Mouse (Mus musculus): ENCODE results near the gene H2-K1.
"Not testable (repeated sequence)": the region's sequence is repeated elsewhere in the genome, so short reads cannot be mapped to it uniquely, and the experiment has no call there.

Gene H2-K1

GRCm38 (mm10) chr17:33958451-33958850 is 41.7 kb downstream of the H2-K1 start:
- no peak for DNase-seq (ENCODE audit: low read depth, low spot score)
- H3K36me3 ChIP-seq (ENCODE audit: control insufficient read depth, insufficient read depth, low read length, poor library complexity, severe bottlenecking), result peaks cover 16% of the 10 kb centered on the region
- no peaks in the 10 kb centered on the region for H3K27me3 ChIP-seq (ENCODE audit: control insufficient read depth, insufficient read depth, low read length, poor library complexity, severe bottlenecking)

- no peak for DNase-seq (ENCODE audit: low read depth, low spot score)
- H3K36me3 ChIP-seq (ENCODE audit: control insufficient read depth, insufficient read depth, low read length, poor library complexity, severe bottlenecking), result peaks cover 14% of the 10 kb centered on the region
- H3K27me3 ChIP-seq (ENCODE audit: control insufficient read depth, insufficient read depth, low read length, poor library complexity, severe bottlenecking), result no peaks in the 10 kb centered on the region
Measured at GRCm38 (mm10) chr17:33957493-33957892, 42.7 kb downstream of the H2-K1 start.

GRCm38 (mm10) chr17:33956336-33956735 is 43.8 kb downstream of the H2-K1 start:
- no peak for DNase-seq (ENCODE audit: low read depth, low spot score)
- peaks cover 15% of the 10 kb centered on the region for H3K36me3 ChIP-seq (ENCODE audit: control insufficient read depth, insufficient read depth, low read length, poor library complexity, severe bottlenecking)
- H3K27me3 ChIP-seq (ENCODE audit: control insufficient read depth, insufficient read depth, low read length, poor library complexity, severe bottlenecking), result no peaks in the 10 kb centered on the region

- Histone ChIP-seq H3K27me3 (ENCODE audit: control insufficient read depth, insufficient read depth, low read length, poor library complexity, severe bottlenecking) (no peaks in the 10 kb centered on the region), H3K36me3 (ENCODE audit: control insufficient read depth, insufficient read depth, low read length, poor library complexity, severe bottlenecking) (peaks cover 13% of the 10 kb centered on the region)
- DNase-seq (ENCODE audit: low read depth, low spot score), result peak; percentile 99
Measured at GRCm38 (mm10) chr17:33955555-33956214, 44.5 kb downstream of the H2-K1 start, which contains the start of the genes Vps52 and Rps18. Gene Vps52 (plus strand): TSS chr17:33955812. Gene Rps18 (minus strand): TSS chr17:33956001.

GRCm38 (mm10) chr17:33954646-33955554 is 45.2 kb downstream of the H2-K1 start:
- peaks cover 11% of the 10 kb centered on the region for H3K36me3 ChIP-seq (ENCODE audit: control insufficient read depth, insufficient read depth, low read length, poor library complexity, severe bottlenecking)
- no peaks in the 10 kb centered on the region for H3K27me3 ChIP-seq (ENCODE audit: control insufficient read depth, insufficient read depth, low read length, poor library complexity, severe bottlenecking)
- no peak for DNase-seq (ENCODE audit: low read depth, low spot score)

GRCm38 (mm10) chr17:33953961-33954565 is 46.1 kb downstream of the H2-K1 start:
- H3K36me3 ChIP-seq (ENCODE audit: control insufficient read depth, insufficient read depth, low read length, poor library complexity, severe bottlenecking), result peaks cover 9% of the 10 kb centered on the region
- no peaks in the 10 kb centered on the region for H3K27me3 ChIP-seq (ENCODE audit: control insufficient read depth, insufficient read depth, low read length, poor library complexity, severe bottlenecking)
- DNase-seq (ENCODE audit: low read depth, low spot score), result no peak

GRCm38 (mm10) chr17:33953310-33953709 is 46.8 kb downstream of the H2-K1 start:
- no peaks in the 10 kb centered on the region for H3K27me3 ChIP-seq (ENCODE audit: control insufficient read depth, insufficient read depth, low read length, poor library complexity, severe bottlenecking)

GRCm38 (mm10) chr17:33952879-33953278 is 47.3 kb downstream of the H2-K1 start:
- no peaks in the 10 kb centered on the region for H3K27me3 ChIP-seq (ENCODE audit: control insufficient read depth, insufficient read depth, low read length, poor library complexity, severe bottlenecking)
- no peak for DNase-seq (ENCODE audit: low read depth, low spot score)

More at GRCm38 (mm10) chr17:33953310-33953709, 46.8 kb downstream of the H2-K1 start:
- DNase-seq (ENCODE audit: low read depth, low spot score), result no peak
- H3K36me3 ChIP-seq (ENCODE audit: control insufficient read depth, insufficient read depth, low read length, poor library complexity, severe bottlenecking), result peaks cover 8% of the 10 kb centered on the region

GRCm38 (mm10) chr17:33952015-33952414 is 48.1 kb downstream of the H2-K1 start:
- not testable (repeated sequence) for H3K36me3 ChIP-seq (ENCODE audit: control insufficient read depth, insufficient read depth, low read length, poor library complexity, severe bottlenecking); DNase-seq (ENCODE audit: low read depth, low spot score); H3K27me3 ChIP-seq (ENCODE audit: control insufficient read depth, insufficient read depth, low read length, poor library complexity, severe bottlenecking)

More at GRCm38 (mm10) chr17:33952879-33953278, 47.3 kb downstream of the H2-K1 start:
- peaks cover 7% of the 10 kb centered on the region for H3K36me3 ChIP-seq (ENCODE audit: control insufficient read depth, insufficient read depth, low read length, poor library complexity, severe bottlenecking)

GRCm38 (mm10) chr17:33951021-33951946 is 48.9 kb downstream of the H2-K1 start, which contains the start of gene B3galt4:
Gene B3galt4 (minus strand): TSS chr17:33951488.
- no peaks in the 10 kb centered on the region for H3K27me3 ChIP-seq (ENCODE audit: control insufficient read depth, insufficient read depth, low read length, poor library complexity, severe bottlenecking)
- peaks cover 6% of the 10 kb centered on the region; the same call in 1 of the 2 replicates for H3K36me3 ChIP-seq (ENCODE audit: control insufficient read depth, insufficient read depth, low read length, poor library complexity, severe bottlenecking)
- peak; percentile 76 for DNase-seq (ENCODE audit: low read depth, low spot score)

GRCm38 (mm10) chr17:33950131-33950625 is 50.0 kb downstream of the H2-K1 start:
- no peak for DNase-seq (ENCODE audit: low read depth, low spot score)
- peaks cover 6% of the 10 kb centered on the region; the same call in 1 of the 2 replicates for H3K36me3 ChIP-seq (ENCODE audit: control insufficient read depth, insufficient read depth, low read length, poor library complexity, severe bottlenecking)
- no peaks in the 10 kb centered on the region for H3K27me3 ChIP-seq (ENCODE audit: control insufficient read depth, insufficient read depth, low read length, poor library complexity, severe bottlenecking)

- H3K36me3 ChIP-seq (ENCODE audit: control insufficient read depth, insufficient read depth, low read length, poor library complexity, severe bottlenecking), result peaks cover 6% of the 10 kb centered on the region; the same call in 1 of the 2 replicates
Measured at GRCm38 (mm10) chr17:33948905-33949537, 51.1 kb downstream of the H2-K1 start.

GRCm38 (mm10) chr17:33948090-33948904 is 51.9 kb downstream of the H2-K1 start:
- Histone ChIP-seq H3K27me3 (ENCODE audit: control insufficient read depth, insufficient read depth, low read length, poor library complexity, severe bottlenecking) (no peaks in the 10 kb centered on the region), H3K36me3 (ENCODE audit: control insufficient read depth, insufficient read depth, low read length, poor library complexity, severe bottlenecking) (peaks cover 6% of the 10 kb centered on the region)
- DNase-seq (ENCODE audit: low read depth, low spot score), result no peak

More at GRCm38 (mm10) chr17:33948905-33949537, 51.1 kb downstream of the H2-K1 start:
- H3K27me3 ChIP-seq (ENCODE audit: control insufficient read depth, insufficient read depth, low read length, poor library complexity, severe bottlenecking), result no peaks in the 10 kb centered on the region
- no peak for DNase-seq (ENCODE audit: low read depth, low spot score)

Measured in splenic B cell, adult 2 months (primary cell).